Mouse (Mus musculus) gastrocnemius, adult 18-20 months (tissue): ENCODE data around the gene Pigb. TPM values are rescaled to one million over a fixed set of nuclear protein-coding genes. Genes with fewer than 3 reads are reported as not detected.
A peak's percentile ranks its signal among the peaks of the same experiment; 100 is the strongest.

Source experiments
- DNase-seq: peaks from one replicate; pipeline ENCODE4 v3.0.0; 2021; ENCODE audit warnings: low spot score
- total RNA-seq, 2 experiments: library from RNA; stranded (reverse); gene quantifications; 2 replicates each; pipeline ENCODE4 v1.2.3; 2021

The Pigb gene
- total RNA-seq, 2 experiments from 2014 or later, result 3.3 to 3.7 TPM

DNA sequence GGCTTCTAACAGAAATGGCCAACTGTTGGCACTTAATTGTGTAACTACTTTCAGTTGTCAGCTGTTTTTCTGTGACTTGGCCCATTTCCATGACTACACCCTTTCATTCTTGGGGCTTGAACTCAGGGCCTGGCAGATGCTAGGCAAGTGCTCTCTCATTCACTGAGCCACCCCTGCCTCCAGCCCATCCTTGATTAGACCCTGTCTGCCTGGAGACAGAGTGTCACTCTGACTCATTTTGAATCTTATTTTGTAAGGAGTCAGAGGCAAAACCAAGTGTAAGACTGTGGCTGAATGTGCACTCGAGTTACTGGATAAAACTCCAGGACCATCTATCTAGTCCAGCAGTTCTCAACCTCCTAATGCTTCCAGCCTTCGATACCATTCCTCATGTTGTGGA, 7.7 kb upstream of the Pigb start:
- DNase-seq, result no peak

DNA sequence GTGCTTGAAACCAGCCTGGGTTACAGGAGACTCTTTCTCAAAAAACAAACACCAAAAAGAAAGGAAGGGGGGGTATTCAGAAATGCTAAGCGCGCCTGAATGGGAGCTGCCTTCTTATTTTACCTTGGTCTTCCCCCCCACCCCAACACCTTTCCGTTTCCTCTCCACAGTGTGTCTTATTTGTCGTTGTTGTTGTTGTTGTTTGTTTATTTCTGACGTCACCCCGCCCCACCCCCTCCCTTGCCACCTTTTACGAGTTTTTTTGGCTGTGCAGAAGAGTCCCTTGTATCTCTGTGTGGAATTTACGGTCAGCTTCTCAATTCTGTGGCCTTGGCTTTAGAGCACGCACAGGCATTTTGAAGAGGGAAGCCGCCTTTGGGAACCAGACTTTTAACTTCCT, 5.5 kb upstream of the Pigb start:
- DNase-seq, result no peak

- no peak for DNase-seq
These were observed 5.0 kb upstream of the Pigb start for GRCm38 (mm10) chr9:73045204-73045603.

DNA sequence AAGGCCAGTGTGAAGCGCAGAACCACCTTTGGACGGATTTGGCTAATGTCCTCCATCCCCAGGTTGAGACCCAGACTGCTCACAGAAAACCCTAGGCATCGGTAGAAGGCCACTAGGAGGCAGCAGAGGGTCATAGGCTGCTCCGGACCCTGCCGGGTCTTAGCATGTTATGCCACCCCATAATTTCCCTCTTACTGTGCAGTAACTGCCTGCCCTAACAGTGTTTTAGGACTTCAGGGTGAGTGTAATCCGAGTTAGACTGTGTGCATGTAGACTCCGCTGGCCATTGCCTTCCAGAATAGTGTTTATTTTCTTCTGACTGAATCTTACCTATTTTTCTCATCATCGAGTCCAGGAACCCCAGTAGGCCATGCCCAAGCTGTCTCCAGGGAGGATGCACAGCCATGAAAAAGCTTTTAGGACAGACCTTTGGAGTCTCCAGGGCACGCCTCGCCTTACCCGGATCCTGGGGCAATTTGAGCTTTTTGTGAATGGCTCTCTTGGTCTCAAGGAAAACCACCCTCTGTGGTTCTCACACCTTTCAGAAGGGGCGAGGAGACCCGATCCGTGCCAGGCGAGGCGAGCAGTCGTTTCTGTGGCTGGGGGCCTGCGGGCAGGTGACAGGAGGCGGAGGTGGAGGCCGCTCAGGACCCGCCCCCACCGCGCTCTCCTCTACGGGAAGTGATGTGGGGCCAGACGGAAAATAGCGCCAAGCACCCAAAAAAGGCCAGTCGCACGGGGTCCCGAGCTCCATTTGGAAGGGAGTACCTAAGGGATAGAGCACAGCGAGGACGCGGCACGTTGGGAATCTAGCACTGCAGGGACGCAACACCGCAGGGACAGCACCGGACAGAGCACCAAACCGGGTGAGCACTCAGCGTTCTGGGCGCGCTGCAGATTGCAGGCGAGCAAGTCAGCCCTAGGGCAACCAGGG, 4.2 kb upstream of the Pigb start, which contains the start of gene Rab27a:
Gene Rab27a, plus strand, starts transcription at position 709 of the 934 bp plus-strand sequence.
- DNase-seq, result peak; percentile 73

- DNase-seq, result peak; percentile 91
These were observed 794 bp downstream of the Pigb start for GRCm38 (mm10) chr9:73039222-73039945.

- no peak for DNase-seq
These were observed 6.8 kb downstream of the Pigb start for GRCm38 (mm10) chr9:73033406-73033805.

GRCm38 (mm10) chr9:73031421-73031820, 8.8 kb downstream of the Pigb start:
- no peak for DNase-seq

GRCm38 (mm10) chr9:73030443-73030842, 9.7 kb downstream of the Pigb start:
- DNase-seq, result no peak

DNA sequence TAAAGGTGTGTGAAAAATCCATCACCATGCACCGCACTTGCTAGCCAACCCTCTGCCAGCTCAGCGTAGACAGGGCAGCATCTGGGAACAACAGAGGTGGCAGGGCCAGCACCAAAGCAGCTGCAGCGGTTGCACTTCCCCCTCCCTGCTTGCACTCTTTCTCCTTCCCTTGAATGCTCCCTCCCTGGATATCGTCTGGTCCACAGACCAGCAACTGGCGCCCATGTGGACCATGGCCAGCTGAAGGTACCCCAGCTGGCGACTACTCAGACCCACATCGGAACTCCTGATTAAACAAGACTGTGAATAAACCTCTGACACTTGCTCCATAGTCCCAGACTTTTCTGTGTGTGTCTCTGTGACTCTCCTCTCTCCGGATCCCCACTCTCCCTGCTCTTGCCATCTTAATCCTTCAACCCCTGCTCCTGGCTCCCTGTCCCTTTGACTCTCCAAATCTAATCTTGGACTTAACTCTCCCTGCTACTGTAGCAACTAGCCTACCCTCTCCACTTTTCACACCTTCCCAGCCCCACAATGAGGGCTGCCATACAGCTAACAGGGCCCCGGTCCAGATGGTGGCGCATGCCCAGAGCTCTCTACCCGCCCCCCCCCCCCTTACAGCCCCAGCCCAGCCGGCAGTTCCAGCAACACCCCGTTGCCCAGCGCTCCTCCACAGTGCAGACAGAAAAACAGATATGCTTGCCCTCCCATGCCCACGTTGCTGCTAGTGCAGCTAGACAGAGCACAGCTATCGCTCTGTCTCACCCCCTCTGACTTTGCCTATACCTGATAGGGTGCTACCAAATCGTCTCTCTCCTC, 14.2 kb downstream of the Pigb start:
- no peak for DNase-seq

- no peak for DNase-seq
These were observed 19.5 kb downstream of the Pigb start for GRCm38 (mm10) chr9:73020566-73021097.

- peak; percentile 17 for DNase-seq
These were observed 20.3 kb downstream of the Pigb start for GRCm38 (mm10) chr9:73019841-73020240.

- DNase-seq, result no peak
These were observed 25.5 kb downstream of the Pigb start for GRCm38 (mm10) chr9:73014724-73015123.

GRCm38 (mm10) chr9:73012629-73013028, 27.5 kb downstream of the Pigb start:
- DNase-seq, result no peak

- DNase-seq, result no peak
These were observed 31.8 kb downstream of the Pigb start for GRCm38 (mm10) chr9:73008384-73008783.

DNA sequence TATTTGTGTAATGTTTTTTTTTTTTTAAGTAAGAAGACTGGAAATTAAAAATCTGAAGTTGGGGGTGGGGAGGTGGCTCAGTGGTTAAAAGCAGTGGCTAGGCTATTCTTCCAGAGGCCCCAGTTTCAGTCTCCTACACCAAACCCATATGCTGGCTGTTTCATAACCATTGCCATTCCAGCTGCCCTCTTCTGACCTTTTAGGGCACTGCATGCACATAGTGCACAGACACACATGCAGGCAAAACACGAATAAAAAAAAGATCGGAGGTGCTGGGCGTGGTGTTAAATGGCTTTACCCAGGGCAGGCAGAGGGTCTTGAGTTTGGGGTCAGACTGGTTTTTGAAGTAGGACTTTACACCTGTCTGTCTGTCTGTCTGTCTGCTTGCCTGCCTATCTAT, 34.0 kb downstream of the Pigb start:
- no peak for DNase-seq

GRCm38 (mm10) chr9:73005106-73005505, 35.1 kb downstream of the Pigb start:
- no peak for DNase-seq

GRCm38 (mm10) chr9:73004076-73004475, 36.1 kb downstream of the Pigb start:
- DNase-seq, result no peak

- no peak for DNase-seq
These were observed 38.0 kb downstream of the Pigb start for GRCm38 (mm10) chr9:73002177-73002576.

GRCm38 (mm10) chr9:73001314-73002011, 38.7 kb downstream of the Pigb start:
- no peak for DNase-seq

- DNase-seq, result no peak
These were observed 39.7 kb downstream of the Pigb start for GRCm38 (mm10) chr9:73000487-73000886.

DNA sequence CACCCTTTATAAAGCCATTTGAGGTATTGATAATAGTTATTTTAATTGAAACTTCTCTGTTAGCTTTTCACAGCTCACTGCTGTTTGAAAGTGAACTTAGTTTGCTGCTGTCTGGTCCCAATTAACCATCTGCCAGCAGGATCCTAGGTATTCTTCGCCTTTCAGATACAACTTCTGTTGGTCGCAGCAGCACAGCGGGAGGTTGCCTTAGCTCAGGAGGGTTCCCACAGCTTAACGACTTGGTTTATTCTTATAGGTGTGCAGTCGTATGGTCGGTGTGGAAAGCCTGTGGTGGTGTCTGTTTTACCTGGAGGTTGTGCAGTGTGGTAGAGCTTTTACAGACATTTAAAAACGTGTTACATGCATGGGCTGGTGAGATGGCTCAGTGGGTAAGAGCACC, 43.4 kb downstream of the Pigb start:
- no peak for DNase-seq
